Mouse (Mus musculus) ZHBTc4 (cell line): ENCODE measurements around the gene Slc20a1.

ENCODE experiments used
- DNase-seq: peaks from one replicate; pipeline ENCODE4 v3.0.0-alpha.2; 2011; ENCODE audit warnings: low read depth, low spot score

Gene Slc20a1

GRCm38 (mm10) chr2:129226296-129226851 lies 27.8 kb downstream of the Slc20a1 start:
- DNase-seq = peak; percentile 70

- peak; percentile 59 for DNase-seq
Observed at GRCm38 (mm10) chr2:129227011-129227529, 28.5 kb downstream of the Slc20a1 start.

GRCm38 (mm10) chr2:129227709-129228108 lies 29.1 kb downstream of the Slc20a1 start:
- DNase-seq = peak; percentile 61

- no peak for DNase-seq
Observed at GRCm38 (mm10) chr2:129228571-129228970, 30.0 kb downstream of the Slc20a1 start.

GRCm38 (mm10) chr2:129229316-129229715 lies 30.8 kb downstream of the Slc20a1 start:
- DNase-seq = no peak

- DNase-seq = no peak
Observed at GRCm38 (mm10) chr2:129232023-129232422, 33.5 kb downstream of the Slc20a1 start.

GRCm38 (mm10) chr2:129232484-129232883 lies 33.9 kb downstream of the Slc20a1 start:
- no peak for DNase-seq

GRCm38 (mm10) chr2:129233218-129233617 lies 34.7 kb downstream of the Slc20a1 start:
- no peak for DNase-seq

GRCm38 (mm10) chr2:129233803-129234477 lies 35.4 kb downstream of the Slc20a1 start:
- no peak for DNase-seq

GRCm38 (mm10) chr2:129234731-129235130 lies 36.2 kb downstream of the Slc20a1 start:
- no peak for DNase-seq

- peak; percentile 53 for DNase-seq
Observed at GRCm38 (mm10) chr2:129236526-129236925, 38.0 kb downstream of the Slc20a1 start.

GRCm38 (mm10) chr2:129240726-129241432 lies 42.3 kb downstream of the Slc20a1 start:
- no peak for DNase-seq

- peak; percentile 69 for DNase-seq
Observed at GRCm38 (mm10) chr2:129241845-129242833, 43.6 kb downstream of the Slc20a1 start.

GRCm38 (mm10) chr2:129243005-129243404 lies 44.4 kb downstream of the Slc20a1 start:
- DNase-seq = no peak

GRCm38 (mm10) chr2:129243786-129244185 lies 45.2 kb downstream of the Slc20a1 start:
- peak; percentile 29 for DNase-seq

GRCm38 (mm10) chr2:129244446-129245120 lies 46.0 kb downstream of the Slc20a1 start:
- DNase-seq = peak; percentile 87

- peak; percentile 72 for DNase-seq
Observed at GRCm38 (mm10) chr2:129245618-129246017, 47.1 kb downstream of the Slc20a1 start.

GRCm38 (mm10) chr2:129246436-129246835 lies 47.9 kb downstream of the Slc20a1 start:
- peak; percentile 56 for DNase-seq

- no peak for DNase-seq
Observed at GRCm38 (mm10) chr2:129246924-129247323, 48.4 kb downstream of the Slc20a1 start.

GRCm38 (mm10) chr2:129247707-129248121 lies 49.1 kb downstream of the Slc20a1 start:
- DNase-seq = peak; percentile 57

GRCm38 (mm10) chr2:129249321-129249720 lies 50.8 kb downstream of the Slc20a1 start:
- DNase-seq = no peak
